31 mouse cellular contexts compared by ENCODE assay signal in genomic region chr7:133742530-133743325, GRCm38 (mm10). TPM values are rescaled to one million over a fixed set of nuclear protein-coding genes. Genes with fewer than 3 reads are reported as not detected.
DNase-seq lines count a peak whose midpoint lies in the region; ATAC-seq and TF ChIP-seq lines count a peak whose summit lies in the region.
"Had no signal": no experiment of that assay in that cellular context is flagged by ENCODE, and none has a peak within 500 bp of the region (broad histone marks: within the 10 kb centered on the region; RNA-seq: fewer than 3 reads in every experiment).

No protein-coding gene starts in this region.

- no peaks in the 10 kb centered on the region for H3K4me1 ChIP-seq in forebrain, embryonic 13.5 days
- H3K4me1 ChIP-seq in forebrain, embryonic 14.5 days (ENCODE audit: control insufficient read depth, insufficient read depth, low read length): peaks cover 9% of the 10 kb centered on the region; the same call in 1 of the 2 replicates
- H3K4me1 ChIP-seq in heart, embryonic 10.5 days: peaks cover 35% of the 10 kb centered on the region
- H3K4me1 ChIP-seq in hindbrain, embryonic 16.5 days (ENCODE audit: control insufficient read depth, insufficient read depth, low read depth, low read length): no peaks in the 10 kb centered on the region
- H3K4me1 ChIP-seq in hindbrain, postnatal 0 days (ENCODE audit: insufficient read depth, low read length): no peaks in the 10 kb centered on the region
- H3K4me1 ChIP-seq in embryonic facial prominence, embryonic 10.5 days: no peaks in the 10 kb centered on the region
- H3K4me1 ChIP-seq: embryonic facial prominence, embryonic 12.5 days; hindbrain, embryonic 10.5 days; intestine, embryonic 15.5 days; lung, embryonic 15.5 days; neural tube, embryonic 13.5 days had no signal

- H3K4me3 ChIP-seq in forebrain, embryonic 13.5 days: no peak overlapping the region
- no peak overlapping the region for H3K4me3 ChIP-seq in forebrain, embryonic 14.5 days (ENCODE audit: low read depth, low read length)
- no peak overlapping the region for H3K4me3 ChIP-seq in heart, embryonic 10.5 days
- no peak overlapping the region for H3K4me3 ChIP-seq in hindbrain, embryonic 16.5 days (ENCODE audit: low read length)
- no peak overlapping the region for H3K4me3 ChIP-seq in hindbrain, postnatal 0 days (ENCODE audit: low read length)
- H3K4me3 ChIP-seq in embryonic facial prominence, embryonic 10.5 days: no peak overlapping the region
- H3K4me3 ChIP-seq: embryonic facial prominence, embryonic 12.5 days; hindbrain, embryonic 10.5 days; hindbrain, embryonic 15.5 days; intestine, embryonic 15.5 days; layer of hippocampus, adult 2 months; limb, embryonic 13.5 days; lung, embryonic 15.5 days; megakaryocyte, embryonic 14.5 days; midbrain, embryonic 12.5 days; myocyte; neural tube, embryonic 13.5 days had no signal

- WGBS in forebrain, embryonic 13.5 days: 92% methylated on average over 12 of the region's 12 CpGs
- WGBS in forebrain, embryonic 14.5 days: 86% methylated on average over 12 of the region's 12 CpGs
- 89% methylated on average over 12 of the region's 12 CpGs for WGBS in heart, embryonic 10.5 days
- WGBS in hindbrain, embryonic 16.5 days: 87% methylated on average over 12 of the region's 12 CpGs
- WGBS in hindbrain, postnatal 0 days: 71% methylated on average over 12 of the region's 12 CpGs
- WGBS in embryonic facial prominence, embryonic 10.5 days: 92% methylated on average over 12 of the region's 12 CpGs

- no peak for TF ChIP-seq CTCF in hindbrain, postnatal 0 days (IDR thresholded peaks at IDR 0.05; ENCODE audit: low read depth)

- DNase-seq in forebrain, embryonic 14.5 days (ENCODE audit: low spot score): no peak
- peak; percentile 62 for DNase-seq in heart, embryonic 10.5 days (ENCODE audit: low spot score)
- no peak for DNase-seq in heart, postnatal 14 days
- no peak for DNase-seq in hindbrain, postnatal 0 days (ENCODE audit: low spot score)
- DNase-seq in embryonic facial prominence, embryonic 10.5 days (ENCODE audit: low spot score): no peak
- DNase-seq: adrenal gland, postnatal 25 days; cerebellum, adult 11-12 months; cerebellum, postnatal 36 days; kidney, adult 2 months; kidney, postnatal 36 days; lung, postnatal 4 days; thymus, adult 2 months; thymus, postnatal 36 days had no signal

- intact Hi-C loops in heart, postnatal 14 days (cut with DNase I): no loop called here

- H3K27ac ChIP-seq in forebrain, embryonic 13.5 days: no peak overlapping the region
- no peak overlapping the region for H3K27ac ChIP-seq in forebrain, embryonic 14.5 days (ENCODE audit: low read depth, low read length)
- H3K27ac ChIP-seq in heart, embryonic 10.5 days: no peak overlapping the region
- H3K27ac ChIP-seq in hindbrain, embryonic 16.5 days (ENCODE audit: low read depth, low read length): 0 out of 2 replicates have a peak overlapping the region, but pooled peaks have one; percentile 34
- no peak overlapping the region for H3K27ac ChIP-seq in hindbrain, postnatal 0 days
- no peak overlapping the region for H3K27ac ChIP-seq in embryonic facial prominence, embryonic 10.5 days (replicated peaks)
- H3K27ac ChIP-seq: embryonic facial prominence, embryonic 12.5 days; hindbrain, embryonic 10.5 days; intestine, embryonic 15.5 days; layer of hippocampus, adult 2 months; limb, embryonic 13.5 days; lung, embryonic 15.5 days; midbrain, embryonic 12.5 days; neural tube, embryonic 13.5 days had no signal

- H3K4me2 ChIP-seq in forebrain, embryonic 13.5 days: no peak overlapping the region
- H3K4me2 ChIP-seq in forebrain, embryonic 14.5 days (ENCODE audit: low read length): no peak overlapping the region
- H3K4me2 ChIP-seq in hindbrain, embryonic 16.5 days (ENCODE audit: low read length): no peak overlapping the region
- no peak overlapping the region for H3K4me2 ChIP-seq in hindbrain, postnatal 0 days (ENCODE audit: low read depth, low read length)
- H3K4me2 ChIP-seq: embryonic facial prominence, embryonic 12.5 days; heart, embryonic 11.5 days; hindbrain, embryonic 15.5 days; intestine, embryonic 15.5 days; limb, embryonic 13.5 days; liver, embryonic 11.5 days; lung, embryonic 15.5 days; midbrain, embryonic 12.5 days; neural tube, embryonic 13.5 days had no signal

- peaks cover 50% of the 10 kb centered on the region for H3K36me3 ChIP-seq in forebrain, embryonic 13.5 days (ENCODE audit: poor library complexity, severe bottlenecking)
- peaks cover 45% of the 10 kb centered on the region for H3K36me3 ChIP-seq in forebrain, embryonic 14.5 days (ENCODE audit: control insufficient read depth, insufficient read depth, low read length)
- H3K36me3 ChIP-seq in heart, embryonic 10.5 days: peaks cover 20% of the 10 kb centered on the region
- peaks cover 10% of the 10 kb centered on the region for H3K36me3 ChIP-seq in hindbrain, embryonic 16.5 days (ENCODE audit: control insufficient read depth, insufficient read depth, low read length)
- peaks cover 4% of the 10 kb centered on the region for H3K36me3 ChIP-seq in hindbrain, postnatal 0 days (ENCODE audit: insufficient read depth, low read length)
- peaks cover 42% of the 10 kb centered on the region for H3K36me3 ChIP-seq in embryonic facial prominence, embryonic 10.5 days (replicated peaks)

- no peaks in the 10 kb centered on the region for H3K27me3 ChIP-seq in forebrain, embryonic 13.5 days
- H3K27me3 ChIP-seq in forebrain, embryonic 14.5 days (replicated peaks; ENCODE audit: control insufficient read depth, insufficient read depth, low read length): no peaks in the 10 kb centered on the region
- H3K27me3 ChIP-seq in heart, embryonic 10.5 days (ENCODE audit: insufficient read depth, poor library complexity, severe bottlenecking): no peaks in the 10 kb centered on the region
- no peaks in the 10 kb centered on the region for H3K27me3 ChIP-seq in hindbrain, embryonic 16.5 days (replicated peaks; ENCODE audit: control insufficient read depth, insufficient read depth, low read length)
- H3K27me3 ChIP-seq in hindbrain, postnatal 0 days (ENCODE audit: insufficient read depth, low read length): no peaks in the 10 kb centered on the region
- H3K27me3 ChIP-seq in embryonic facial prominence, embryonic 10.5 days (replicated peaks; ENCODE audit: low read depth, poor library complexity, severe bottlenecking): no peaks in the 10 kb centered on the region
- H3K27me3 ChIP-seq: embryonic facial prominence, embryonic 12.5 days; hindbrain, embryonic 15.5 days; intestine, embryonic 15.5 days; limb, embryonic 13.5 days; lung, embryonic 15.5 days; midbrain, embryonic 12.5 days; neural tube, embryonic 13.5 days; Patski had no signal

- H3K9ac ChIP-seq in forebrain, embryonic 13.5 days: no peak overlapping the region
- H3K9ac ChIP-seq in forebrain, embryonic 14.5 days (ENCODE audit: low read length): no peak overlapping the region
- no peak overlapping the region for H3K9ac ChIP-seq in hindbrain, embryonic 16.5 days (ENCODE audit: low read depth, low read length)
- no peak overlapping the region for H3K9ac ChIP-seq in hindbrain, postnatal 0 days (replicated peaks; ENCODE audit: low read length)
- H3K9ac ChIP-seq: embryonic facial prominence, embryonic 12.5 days; hindbrain, embryonic 15.5 days; intestine, embryonic 15.5 days; limb, embryonic 13.5 days; lung, embryonic 15.5 days; midbrain, embryonic 12.5 days; neural tube, embryonic 13.5 days had no signal

- peak; percentile 19; the same call in 1 of the 2 replicates for ATAC-seq in forebrain, embryonic 13.5 days
- ATAC-seq in forebrain, embryonic 14.5 days: no peak
- ATAC-seq in hindbrain, embryonic 16.5 days: no peak
- no peak for ATAC-seq in hindbrain, postnatal 0 days
- ATAC-seq: intestine, embryonic 15.5 days; Patski had no signal

- H3K9me3 ChIP-seq in forebrain, embryonic 13.5 days (replicated peaks): no peaks in the 10 kb centered on the region
- H3K9me3 ChIP-seq in forebrain, embryonic 14.5 days (replicated peaks; ENCODE audit: control insufficient read depth, low read length): no peaks in the 10 kb centered on the region
- no peaks in the 10 kb centered on the region for H3K9me3 ChIP-seq in heart, embryonic 10.5 days
- no peaks in the 10 kb centered on the region for H3K9me3 ChIP-seq in hindbrain, embryonic 16.5 days (ENCODE audit: control insufficient read depth, low read length)
- no peaks in the 10 kb centered on the region for H3K9me3 ChIP-seq in hindbrain, postnatal 0 days (ENCODE audit: low read length)
- no peaks in the 10 kb centered on the region for H3K9me3 ChIP-seq in embryonic facial prominence, embryonic 10.5 days
- H3K9me3 ChIP-seq: embryonic facial prominence, embryonic 12.5 days; hindbrain, embryonic 10.5 days; hindbrain, embryonic 15.5 days; intestine, embryonic 15.5 days; limb, embryonic 13.5 days; lung, embryonic 15.5 days; megakaryocyte, embryonic 14.5 days; midbrain, embryonic 12.5 days; neural tube, embryonic 13.5 days had no signal

RNA-seq across cellular contexts. Expression of gene Uros, which starts 32.9 kb away (rescaled TPM):
- polyA plus RNA-seq in forebrain, embryonic 13.5 days (2015; fragmentation: Nextera tagmentation; extraction: Ambion mirVana): 46.2 and 48.7 TPM in 2 replicates
- 62.6 TPM in 2 replicates for polyA plus RNA-seq in forebrain, embryonic 14.5 days (2014; fragmentation: Nextera tagmentation; extraction: Ambion mirVana)
- 52.1 and 52.2 TPM in 2 replicates for polyA plus RNA-seq in heart, embryonic 10.5 days (2016; fragmentation: Nextera tagmentation; extraction: Ambion mirVana)
- 10 to 100 TPM; 17.3 to 21.7 TPM for total RNA-seq in heart, postnatal 14 days (2021)
- 51.9 and 52.0 TPM in 2 replicates for polyA plus RNA-seq in hindbrain, embryonic 16.5 days (2015; fragmentation: Nextera tagmentation; extraction: Ambion mirVana)
- 23.1 and 23.8 TPM in 2 replicates for total RNA-seq in hindbrain, postnatal 0 days (2014; rRNA removed)
- polyA plus RNA-seq in hindbrain, postnatal 0 days (2015; fragmentation: Nextera tagmentation; extraction: Ambion mirVana): 35.4 and 38.2 TPM in 2 replicates
- polyA plus RNA-seq in embryonic facial prominence, embryonic 10.5 days (2016; fragmentation: Nextera tagmentation; extraction: Ambion mirVana): 32.2 and 32.8 TPM in 2 replicates

RNA-seq across cellular contexts. Expression of gene Bccip, which starts 33.6 kb away (rescaled TPM):
- polyA plus RNA-seq in forebrain, embryonic 13.5 days (2015; fragmentation: Nextera tagmentation; extraction: Ambion mirVana): 139 and 149 TPM in 2 replicates
- 108 and 113 TPM in 2 replicates for polyA plus RNA-seq in forebrain, embryonic 14.5 days (2014; fragmentation: Nextera tagmentation; extraction: Ambion mirVana)
- polyA plus RNA-seq in heart, embryonic 10.5 days (2016; fragmentation: Nextera tagmentation; extraction: Ambion mirVana): 113 and 162 TPM in 2 replicates
- total RNA-seq in heart, postnatal 14 days (2021): 10 to 100 TPM; 48.9 to 50.7 TPM
- polyA plus RNA-seq in hindbrain, embryonic 16.5 days (2015; fragmentation: Nextera tagmentation; extraction: Ambion mirVana): 93.2 and 99.4 TPM in 2 replicates
- 38.1 and 40.6 TPM in 2 replicates for total RNA-seq in hindbrain, postnatal 0 days (2014; rRNA removed)
- 105 and 109 TPM in 2 replicates for polyA plus RNA-seq in hindbrain, postnatal 0 days (2015; fragmentation: Nextera tagmentation; extraction: Ambion mirVana)
- polyA plus RNA-seq in embryonic facial prominence, embryonic 10.5 days (2016; fragmentation: Nextera tagmentation; extraction: Ambion mirVana): 194 and 216 TPM in 2 replicates

RNA-seq across cellular contexts. Expression of gene Fank1, which starts 33.9 kb away (rescaled TPM):
- polyA plus RNA-seq in forebrain, embryonic 13.5 days (2015; fragmentation: Nextera tagmentation; extraction: Ambion mirVana): 1.8 and 2.9 TPM in 2 replicates
- polyA plus RNA-seq in forebrain, embryonic 14.5 days (2014; fragmentation: Nextera tagmentation; extraction: Ambion mirVana): 4.2 and 4.5 TPM in 2 replicates
- 0.30 TPM in 1 of 2 replicates, not detected in the other for polyA plus RNA-seq in heart, embryonic 10.5 days (2016; fragmentation: Nextera tagmentation; extraction: Ambion mirVana)
- total RNA-seq in heart, postnatal 14 days (2021): under 1 TPM in 1 of 2 experiments, not detected in 1; 0.50 TPM
- polyA plus RNA-seq in hindbrain, embryonic 16.5 days (2015; fragmentation: Nextera tagmentation; extraction: Ambion mirVana): 4.6 and 5.5 TPM in 2 replicates
- 3.1 and 3.6 TPM in 2 replicates for total RNA-seq in hindbrain, postnatal 0 days (2014; rRNA removed)
- polyA plus RNA-seq in hindbrain, postnatal 0 days (2015; fragmentation: Nextera tagmentation; extraction: Ambion mirVana): 6.0 and 6.6 TPM in 2 replicates
- 0.36 and 0.58 TPM in 2 replicates for polyA plus RNA-seq in embryonic facial prominence, embryonic 10.5 days (2016; fragmentation: Nextera tagmentation; extraction: Ambion mirVana)
- total RNA-seq: gastrocnemius, adult 18-20 months had no signal
- polyA plus RNA-seq: liver, embryonic 11.5 days; liver, embryonic 16.5 days had no signal

RNA-seq across cellular contexts. Expression of gene Dhx32, which starts 39.8 kb away (rescaled TPM):
- 45.7 and 52.3 TPM in 2 replicates for polyA plus RNA-seq in forebrain, embryonic 13.5 days (2015; fragmentation: Nextera tagmentation; extraction: Ambion mirVana)
- 55.1 and 56.9 TPM in 2 replicates for polyA plus RNA-seq in forebrain, embryonic 14.5 days (2014; fragmentation: Nextera tagmentation; extraction: Ambion mirVana)
- 25.7 and 33.6 TPM in 2 replicates for polyA plus RNA-seq in heart, embryonic 10.5 days (2016; fragmentation: Nextera tagmentation; extraction: Ambion mirVana)
- 10 to 100 TPM; 32.3 to 33.7 TPM for total RNA-seq in heart, postnatal 14 days (2021)
- 43.8 and 44.4 TPM in 2 replicates for polyA plus RNA-seq in hindbrain, embryonic 16.5 days (2015; fragmentation: Nextera tagmentation; extraction: Ambion mirVana)
- 45.6 and 49.3 TPM in 2 replicates for total RNA-seq in hindbrain, postnatal 0 days (2014; rRNA removed)
- 49.8 and 52.6 TPM in 2 replicates for polyA plus RNA-seq in hindbrain, postnatal 0 days (2015; fragmentation: Nextera tagmentation; extraction: Ambion mirVana)
- polyA plus RNA-seq in embryonic facial prominence, embryonic 10.5 days (2016; fragmentation: Nextera tagmentation; extraction: Ambion mirVana): 34.9 and 38.5 TPM in 2 replicates
